In the genomic region with DNA sequence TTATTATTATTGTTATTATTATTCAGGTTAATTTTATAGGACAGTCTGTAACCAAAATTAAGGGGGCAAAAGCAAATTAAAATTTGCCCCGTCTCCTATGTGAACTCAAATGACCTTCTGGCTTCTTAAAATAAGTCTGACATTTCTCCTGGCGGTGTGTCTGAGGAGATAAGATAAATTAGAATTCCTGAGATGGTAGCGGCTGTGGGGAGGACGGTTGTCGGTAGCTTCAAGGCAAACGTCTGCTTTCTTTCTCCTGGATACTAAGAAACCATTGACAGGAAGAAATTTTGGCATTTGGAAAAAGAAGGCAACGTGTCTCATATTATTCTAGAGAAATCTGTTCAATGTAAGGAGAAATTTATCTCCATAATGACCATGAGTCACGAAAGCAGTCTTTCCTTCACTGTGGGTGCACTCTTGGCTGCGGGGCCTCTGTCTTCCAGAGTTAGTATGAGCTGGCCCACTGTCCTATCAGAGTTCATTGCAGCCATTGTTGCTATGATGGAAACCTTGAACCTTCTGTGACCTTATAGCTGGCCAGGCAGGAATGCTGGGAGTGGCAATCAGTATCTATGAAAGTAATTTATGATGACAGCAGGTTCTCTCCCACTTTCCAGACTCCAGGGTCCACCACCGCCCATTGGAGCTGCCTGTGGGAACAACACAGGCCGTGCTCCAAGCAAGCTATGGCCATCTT, we compare ENCODE assay signal across 18 mouse cellular contexts.
DNase-seq lines count a peak whose midpoint lies in the region; ATAC-seq and TF ChIP-seq lines count a peak whose summit lies in the region.
"Had no signal": no experiment of that assay in that cellular context is flagged by ENCODE, and none has a peak within 500 bp of the region (broad histone marks: within the 10 kb centered on the region; RNA-seq: fewer than 3 reads in every experiment).

No protein-coding gene starts in this region.

- no peaks in the 10 kb centered on the region; the same call in 1 of the 2 replicates for H3K36me3 ChIP-seq in heart, adult 2 months (ENCODE audit: control insufficient read depth, insufficient read depth, low read length)
- H3K36me3 ChIP-seq in heart, embryonic 10.5 days = no peaks in the 10 kb centered on the region
- H3K36me3 ChIP-seq in heart, postnatal 0 days (replicated peaks; ENCODE audit: control insufficient read depth, insufficient read depth, low read length) = no peaks in the 10 kb centered on the region
- H3K36me3 ChIP-seq in stomach, embryonic 15.5 days = no peaks in the 10 kb centered on the region
- H3K36me3 ChIP-seq in kidney, embryonic 14.5 days (ENCODE audit: control insufficient read depth, insufficient read depth, low read length) = no peaks in the 10 kb centered on the region
- H3K36me3 ChIP-seq: liver, embryonic 15.5 days; midbrain, embryonic 12.5 days had no signal

- H3K4me1 ChIP-seq in heart, adult 2 months (ENCODE audit: control insufficient read depth, insufficient read depth, low read length) = peaks cover 8% of the 10 kb centered on the region
- peaks cover 31% of the 10 kb centered on the region for H3K4me1 ChIP-seq in heart, embryonic 10.5 days
- peaks cover 25% of the 10 kb centered on the region for H3K4me1 ChIP-seq in heart, postnatal 0 days (ENCODE audit: control insufficient read depth, insufficient read depth)
- peaks cover 13% of the 10 kb centered on the region; the same call in 1 of the 2 replicates for H3K4me1 ChIP-seq in stomach, embryonic 15.5 days
- peaks cover 4% of the 10 kb centered on the region; the same call in 1 of the 2 replicates for H3K4me1 ChIP-seq in kidney, embryonic 14.5 days (ENCODE audit: control insufficient read depth, insufficient read depth, low read length)
- H3K4me1 ChIP-seq: liver, embryonic 15.5 days had no signal

- 18% methylated on average over 11 of the region's 11 CpGs for WGBS in heart, adult 2 months
- 14% methylated on average over 11 of the region's 11 CpGs for WGBS in heart, embryonic 10.5 days
- 14% methylated on average over 11 of the region's 11 CpGs for WGBS in heart, postnatal 0 days
- WGBS in stomach, embryonic 15.5 days = 27% methylated on average over 11 of the region's 11 CpGs
- 48% methylated on average over 11 of the region's 11 CpGs for whole genome bisulfite sequencing in kidney, embryonic 14.5 days

- no peak overlapping the region for H3K9ac ChIP-seq in heart, adult 2 months (ENCODE audit: low read depth, low read length)
- H3K9ac ChIP-seq in heart, postnatal 0 days (replicated peaks; ENCODE audit: low read depth, low read length) = no peak overlapping the region
- no peak overlapping the region for H3K9ac ChIP-seq in stomach, embryonic 15.5 days
- H3K9ac ChIP-seq in kidney, embryonic 14.5 days (ENCODE audit: low read depth, low read length) = no peak overlapping the region
- H3K9ac ChIP-seq: forebrain, postnatal 0 days; liver, embryonic 15.5 days; midbrain, embryonic 12.5 days had no signal

- no peak overlapping the region for H3K4me3 ChIP-seq in heart, adult 2 months
- no peak overlapping the region for H3K4me3 ChIP-seq in heart, embryonic 10.5 days
- H3K4me3 ChIP-seq in heart, postnatal 0 days (ENCODE audit: low read depth, low read length) = no peak overlapping the region
- no peak overlapping the region for H3K4me3 ChIP-seq in stomach, embryonic 15.5 days (replicated peaks)
- no peak overlapping the region for H3K4me3 ChIP-seq in kidney, embryonic 14.5 days (ENCODE audit: low read length)
- H3K4me3 ChIP-seq: erythroblast, embryonic 14.5 days; liver, embryonic 15.5 days; midbrain, embryonic 12.5 days had no signal

- no peak for TF ChIP-seq CTCF in heart, adult 2 months (IDR thresholded peaks at IDR 0.05)
- TF ChIP-seq CTCF in heart, postnatal 0 days (IDR thresholded peaks at IDR 0.05; ENCODE audit: low read depth) = no peak

- peak overlapping the region; percentile 51 for H3K27ac ChIP-seq in heart, adult 2 months
- peak overlapping the region; percentile 74 for H3K27ac ChIP-seq in heart, embryonic 10.5 days
- peak overlapping the region; percentile 56 for H3K27ac ChIP-seq in heart, postnatal 0 days (ENCODE audit: low read depth)
- no peak overlapping the region for H3K27ac ChIP-seq in stomach, embryonic 15.5 days
- H3K27ac ChIP-seq in kidney, embryonic 14.5 days (ENCODE audit: low read depth, low read length) = no peak overlapping the region; the same call in 1 of the 2 replicates
- H3K27ac ChIP-seq: hindbrain, postnatal 0 days; liver, embryonic 15.5 days; midbrain, embryonic 12.5 days had no signal

- no peaks in the 10 kb centered on the region for H3K79me2 ChIP-seq in heart, adult 2 months (replicated peaks; ENCODE audit: control insufficient read depth, insufficient read depth, low read length)

- DNase-seq in heart, adult 2 months = peak in 1 of 2 experiments; percentile 40
- DNase-seq in heart, postnatal 36 days = no peak
- DNase-seq in heart, embryonic 10.5 days (ENCODE audit: low spot score) = peak; percentile 81
- DNase-seq in heart, postnatal 0 days (ENCODE audit: low spot score) = peak; percentile 41
- DNase-seq in spleen, postnatal 36 days (ENCODE audit: low spot score in 2 of 2) = no peak
- DNase-seq: cerebellum, adult 11 months; forebrain, postnatal 0 days; kidney, postnatal 25 days; lung, postnatal 36 days; right cerebral cortex, postnatal 4 days had no signal

- no peak overlapping the region for H3K4me2 ChIP-seq in heart, postnatal 0 days (ENCODE audit: low read depth, low read length)
- no peak overlapping the region for H3K4me2 ChIP-seq in stomach, embryonic 15.5 days
- H3K4me2 ChIP-seq in kidney, embryonic 14.5 days (replicated peaks; ENCODE audit: low read depth, low read length) = no peak overlapping the region
- H3K4me2 ChIP-seq: liver, embryonic 15.5 days; midbrain, embryonic 12.5 days had no signal

- TF ChIP-seq EP300 in heart, adult 2 months (IDR thresholded peaks at IDR 0.05; ENCODE audit: insufficient read depth, low read depth, low read length) = no peak
- TF ChIP-seq EP300 in heart, postnatal 0 days (IDR thresholded peaks at IDR 0.05; ENCODE audit: low read depth) = no peak

- peak; percentile 47 for ATAC-seq in heart, postnatal 0 days (ENCODE audit: insufficient read depth, low read depth)
- 0 out of 2 replicates have a peak, but pooled peaks have one; percentile 47 for ATAC-seq in stomach, embryonic 15.5 days (ENCODE audit: insufficient read depth, low FRiP score, low read depth)
- no peak for ATAC-seq in kidney, embryonic 14.5 days (ENCODE audit: low FRiP score, low TSS enrichment)
- ATAC-seq: activated CD4-positive, CD25-positive, alpha-beta regulatory T cell, adult 4 months; CD4-positive, CD25-positive, alpha-beta regulatory T cell, adult 4 months; forebrain, postnatal 0 days; hindbrain, postnatal 0 days had no signal

- TF ChIP-seq POLR2A in heart, adult 2 months (IDR thresholded peaks at IDR 0.05; ENCODE audit: insufficient read depth, low read depth, low read length) = no peak

- intact Hi-C loops in heart, adult 2 months (cut with DNase I) = loop anchor here (5.0 kb wide), 1 partner anchor 109 kb away; a partner anchor contains a TSS
- intact Hi-C loops in heart, postnatal 36 days (cut with DNase I) = no loop called here

- H3K27me3 ChIP-seq in heart, adult 2 months (ENCODE audit: control insufficient read depth, insufficient read depth, low read length) = no peaks in the 10 kb centered on the region
- no peaks in the 10 kb centered on the region for H3K27me3 ChIP-seq in heart, embryonic 10.5 days (ENCODE audit: insufficient read depth, poor library complexity, severe bottlenecking)
- H3K27me3 ChIP-seq in heart, postnatal 0 days (ENCODE audit: control insufficient read depth, insufficient read depth, low read length) = no peaks in the 10 kb centered on the region
- no peaks in the 10 kb centered on the region for H3K27me3 ChIP-seq in stomach, embryonic 15.5 days (replicated peaks)
- no peaks in the 10 kb centered on the region for H3K27me3 ChIP-seq in kidney, embryonic 14.5 days (ENCODE audit: control insufficient read depth, insufficient read depth, low read length)
- H3K27me3 ChIP-seq: liver, embryonic 15.5 days; midbrain, embryonic 12.5 days had no signal

- no peaks in the 10 kb centered on the region for H3K9me3 ChIP-seq in heart, embryonic 10.5 days
- no peaks in the 10 kb centered on the region for H3K9me3 ChIP-seq in heart, postnatal 0 days (replicated peaks; ENCODE audit: control insufficient read depth, low read length)
- H3K9me3 ChIP-seq in stomach, embryonic 15.5 days = no peaks in the 10 kb centered on the region
- H3K9me3 ChIP-seq in kidney, embryonic 14.5 days (ENCODE audit: control insufficient read depth, low read length) = no peaks in the 10 kb centered on the region
- H3K9me3 ChIP-seq: liver, embryonic 15.5 days; midbrain, embryonic 12.5 days had no signal

Comparison
In these comparisons a context has a peak if more than half of its experiments do, and no peak if none do; other contexts are left out.
1. DNase-seq: peak in heart, embryonic 10.5 days (single experiment) and heart, postnatal 0 days (single experiment); none in heart, postnatal 36 days (0 of 2) and spleen, postnatal 36 days (0 of 2).
2. H3K27ac ChIP-seq: peak in heart, adult 2 months (single experiment), heart, embryonic 10.5 days (single experiment) and heart, postnatal 0 days (single experiment); none in stomach, embryonic 15.5 days (single experiment) and kidney, embryonic 14.5 days (single experiment).